Mouse (Mus musculus) colon, adult 2 months (tissue): ENCODE data around the gene Xrn2. TPM values are rescaled to one million over a fixed set of nuclear protein-coding genes. Genes with fewer than 3 reads are reported as not detected.

ENCODE experiments used
- polyA plus RNA-seq: library from polyadenylated mRNA; depleted of rRNA; stranded (reverse); fragments of >200 nt; gene quantifications from 2 replicates; pipeline ENCODE4 v1.2.3, GENCODE M21; 2012; rRNA removed

Xrn2 gene
- polyA plus RNA-seq, result 14.6 and 18.2 TPM in 2 replicates

GRCm38 (mm10) chr2:147012623-147013184 lies at the start of gene Xrn2:
Gene Xrn2, plus strand, starts transcription at chr2:147012996.

GRCm38 (mm10) chr2:147085072-147085870 lies 72.5 kb downstream of the Xrn2 start, which contains the start of gene Nkx2-4:
Gene Nkx2-4, minus strand, starts transcription at chr2:147085445.

Other genes starting within 250 kb of the Xrn2 start
- gene Kiz, start 157.1 kb upstream of the Xrn2 start, polyA plus RNA-seq, result 2.3 and 2.8 TPM in 2 replicates
- not detected in 2 replicates for gene Nkx2-4, start 72.4 kb downstream of the Xrn2 start, polyA plus RNA-seq
- 4.6 and 5.2 TPM in 2 replicates for gene Nkx2-2, start 181.2 kb downstream of the Xrn2 start, polyA plus RNA-seq